Mouse (Mus musculus): ENCODE measurements around the gene Adcyap1.

Adcyap1 gene

DNA sequence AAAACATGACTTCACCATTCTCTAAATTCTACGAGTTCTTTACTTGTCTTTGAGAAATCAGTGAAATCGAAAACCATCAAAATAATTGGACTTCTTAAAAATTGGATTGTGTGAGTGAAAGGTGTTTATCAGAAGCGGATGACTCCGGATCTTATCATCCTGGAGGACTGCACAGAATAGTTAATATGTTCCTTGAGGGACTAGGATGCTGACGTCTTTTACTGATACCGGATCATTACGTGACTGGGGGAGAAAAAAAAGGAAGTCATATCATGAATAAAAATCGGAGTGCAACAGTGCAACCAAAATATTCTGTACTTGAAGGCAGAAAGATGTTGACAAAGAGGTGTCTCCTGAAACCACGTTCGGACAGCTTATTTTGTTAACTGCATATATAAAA, at the start of gene Adcyap1:
Gene Adcyap1 (plus strand): TSS at position 301 of the 400 bp plus-strand sequence.
- no peak for DNase-seq (ENCODE audit: low spot score in 2 of 2)

- no peak for DNase-seq (ENCODE audit: low spot score in 2 of 2)
Measured at GRCm38 (mm10) chr17:93158280-93158851, 40.5 kb upstream of the Adcyap1 start.

DNA sequence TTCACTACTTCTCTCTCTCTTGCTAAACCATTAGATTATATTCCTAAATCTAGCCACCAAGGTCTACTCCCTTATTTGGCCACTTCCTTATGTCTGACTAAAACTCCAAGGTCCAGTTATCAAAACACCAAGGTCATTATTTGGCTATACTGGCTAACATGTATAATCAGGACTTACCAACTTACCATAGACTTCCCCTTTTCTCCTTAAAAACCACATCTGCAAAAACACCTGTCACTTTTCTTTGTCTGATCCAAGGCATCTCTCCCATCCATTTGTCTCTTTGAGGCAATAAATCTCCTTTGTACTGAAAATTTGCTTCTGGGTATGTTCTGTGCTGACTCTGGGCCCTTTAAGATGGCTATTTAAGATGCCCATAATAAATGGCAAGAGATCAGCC, 29.2 kb upstream of the Adcyap1 start:
- no peak for DNase-seq (ENCODE audit: low spot score in 2 of 2)

DNA sequence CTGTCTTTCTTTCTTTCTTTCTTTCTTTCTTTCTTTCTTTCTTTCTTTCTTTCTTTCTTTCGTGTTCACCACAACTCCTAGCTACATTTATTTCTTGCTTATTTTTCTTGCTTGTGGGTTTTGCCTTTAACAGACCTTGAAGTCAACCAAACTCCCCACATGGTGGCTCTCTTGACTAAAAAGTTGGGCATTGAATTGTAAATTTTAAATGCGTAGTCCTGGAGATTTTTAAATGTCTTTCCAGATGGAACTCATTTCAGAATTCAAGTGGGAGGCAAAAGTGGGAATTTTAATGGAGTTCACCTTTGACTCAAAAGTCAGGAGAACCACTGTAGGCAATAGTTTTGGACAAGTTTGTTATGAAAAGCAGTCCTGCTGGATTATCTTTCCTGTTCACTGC, 2.0 kb upstream of the Adcyap1 start:
- DNase-seq (ENCODE audit: low spot score in 2 of 2) = no peak

DNA sequence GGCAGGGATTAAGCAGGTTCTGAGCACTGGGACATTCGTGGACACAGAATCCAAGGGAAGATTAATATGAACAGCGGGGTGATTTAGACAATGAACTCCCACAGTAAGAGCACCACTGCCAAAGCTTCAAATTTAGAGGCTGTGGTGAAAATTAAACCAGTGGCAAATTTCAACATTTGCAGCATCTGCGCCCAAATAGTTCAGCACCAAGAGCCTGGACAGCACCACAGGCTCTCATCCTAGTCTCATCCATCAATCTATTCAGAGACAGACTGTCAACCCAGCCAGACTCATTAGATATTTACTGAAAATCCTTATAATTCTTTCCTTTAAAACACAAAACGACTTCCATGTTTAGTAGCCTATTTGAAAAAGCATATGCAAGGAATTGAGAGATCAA, 604 bp upstream of the Adcyap1 start:
- DNase-seq (ENCODE audit: low spot score in 2 of 2) = no peak

- DNase-seq (ENCODE audit: low spot score in 2 of 2) = no peak
Measured at GRCm38 (mm10) chr17:93199218-93199617, 401 bp downstream of the Adcyap1 start.

- no peak for DNase-seq (ENCODE audit: low spot score in 2 of 2)
Measured at GRCm38 (mm10) chr17:93199747-93200146, 930 bp downstream of the Adcyap1 start.

GRCm38 (mm10) chr17:93200386-93201264, 1.8 kb downstream of the Adcyap1 start:
- no peak for DNase-seq (ENCODE audit: low spot score in 2 of 2)

- DNase-seq (ENCODE audit: low spot score in 2 of 2) = no peak
Measured at GRCm38 (mm10) chr17:93201265-93201925, 2.6 kb downstream of the Adcyap1 start.

- no peak for DNase-seq (ENCODE audit: low spot score in 2 of 2)
Measured at GRCm38 (mm10) chr17:93202165-93203075, 3.6 kb downstream of the Adcyap1 start.

- DNase-seq (ENCODE audit: low spot score in 2 of 2) = no peak
Measured at GRCm38 (mm10) chr17:93203076-93204031, 4.5 kb downstream of the Adcyap1 start.

GRCm38 (mm10) chr17:93217785-93218184, 19.0 kb downstream of the Adcyap1 start:
- no peak for DNase-seq (ENCODE audit: low spot score in 2 of 2)

DNA sequence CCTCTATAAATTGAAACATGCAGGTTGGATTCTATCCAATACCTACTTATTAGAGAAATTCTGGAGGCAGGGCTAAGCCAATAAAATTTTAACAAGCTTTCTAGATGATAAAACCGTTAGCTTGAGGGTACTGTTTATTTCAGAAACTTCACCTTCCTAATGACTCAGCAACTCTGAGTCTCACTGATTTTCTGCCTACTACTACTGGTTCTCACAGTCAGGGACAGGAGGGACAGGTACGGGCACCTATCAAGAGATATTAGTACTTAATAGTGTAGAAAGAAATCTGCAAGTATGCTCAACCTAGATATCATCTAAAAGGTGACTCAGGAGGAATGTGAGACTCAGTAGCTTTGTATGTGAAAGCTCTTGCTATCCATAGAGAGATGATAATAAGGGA, 19.8 kb downstream of the Adcyap1 start:
- DNase-seq (ENCODE audit: low spot score in 2 of 2) = no peak

DNA sequence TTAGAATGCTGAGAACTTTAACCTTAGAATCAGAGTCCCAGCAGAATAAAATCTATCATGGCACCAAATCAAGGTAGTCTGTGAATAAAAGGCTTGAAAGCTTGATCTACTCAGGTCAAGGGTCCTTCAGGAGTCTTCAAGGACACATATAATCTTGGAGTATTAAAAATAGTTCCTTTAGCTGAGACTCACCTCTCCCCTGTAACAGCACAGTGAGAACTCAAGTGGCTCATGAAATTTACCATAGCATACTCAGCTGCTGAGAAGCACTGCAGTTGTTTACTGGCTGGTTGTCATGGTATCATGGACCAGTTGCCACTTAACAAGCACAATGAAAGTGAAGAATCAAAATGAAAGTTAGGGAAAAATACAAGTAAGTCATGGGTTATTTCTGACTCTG, 38.5 kb downstream of the Adcyap1 start:
- no peak for DNase-seq (ENCODE audit: low spot score in 2 of 2)

Measured in spleen, postnatal 4 days (tissue).